In the genomic region with DNA sequence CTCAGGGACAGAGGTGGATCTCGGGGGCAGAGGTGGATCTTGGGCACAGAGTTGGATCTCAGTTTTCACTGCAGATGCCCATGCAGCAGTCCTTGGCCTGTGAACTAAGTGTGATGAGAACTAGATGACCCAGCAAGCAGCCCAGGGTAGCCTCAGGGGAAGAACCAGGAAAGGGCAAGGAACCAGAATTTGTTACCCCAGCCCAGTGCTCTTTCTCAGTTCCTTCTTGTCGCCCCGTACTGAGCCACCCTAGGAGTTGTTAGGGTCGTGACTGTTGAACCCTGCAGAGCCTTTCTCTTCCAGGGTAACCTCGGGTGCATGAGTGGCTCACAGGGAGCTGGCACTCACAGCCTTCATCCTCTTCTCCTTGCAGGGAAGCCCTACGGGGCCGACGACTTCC, we compare ENCODE assay signal across 17 mouse cellular contexts.
"Had no signal": no experiment of that assay in that cellular context is flagged by ENCODE, and none has a peak within 500 bp of the region (broad histone marks: within the 10 kb centered on the region; RNA-seq: fewer than 3 reads in every experiment).

No protein-coding gene starts in this region.

- H3K9ac ChIP-seq: liver, embryonic 14.5 days; midbrain, embryonic 12.5 days; midbrain, embryonic 15.5 days; neural tube, embryonic 12.5 days; neural tube, embryonic 15.5 days had no signal

- H3K4me1 ChIP-seq: midbrain, embryonic 12.5 days; midbrain, embryonic 15.5 days; neural tube, embryonic 12.5 days; neural tube, embryonic 15.5 days had no signal

- H3K4me2 ChIP-seq: midbrain, embryonic 12.5 days; midbrain, embryonic 15.5 days; neural tube, embryonic 12.5 days; neural tube, embryonic 15.5 days had no signal

- DNase-seq: kidney, adult 2 months; kidney, postnatal 25 days; layer of hippocampus, adult 9-11 months; lung, adult 2 months; right cerebral cortex, postnatal 25 days; thymus, adult 18-20 months; thymus, postnatal 36 days had no signal

- H3K27me3 ChIP-seq: midbrain, embryonic 12.5 days; midbrain, embryonic 15.5 days; neural tube, embryonic 12.5 days; neural tube, embryonic 15.5 days had no signal

- H3K9me3 ChIP-seq: midbrain, embryonic 12.5 days; midbrain, embryonic 15.5 days; neural tube, embryonic 12.5 days; neural tube, embryonic 15.5 days had no signal

- H3K27ac ChIP-seq: kidney, postnatal 0 days; layer of hippocampus, adult 2 months; liver, embryonic 14.5 days; macrophage; midbrain, embryonic 12.5 days; midbrain, embryonic 15.5 days; neural tube, embryonic 12.5 days; neural tube, embryonic 15.5 days had no signal

- H3K36me3 ChIP-seq: midbrain, embryonic 12.5 days; midbrain, embryonic 15.5 days; neural tube, embryonic 12.5 days; neural tube, embryonic 15.5 days had no signal

- H3K4me3 ChIP-seq: layer of hippocampus, adult 2 months; midbrain, embryonic 12.5 days; midbrain, embryonic 15.5 days; neural tube, embryonic 12.5 days; neural tube, embryonic 15.5 days had no signal

- ATAC-seq: inflammation-experienced regulatory T-cells, adult 6 months; intestine, embryonic 16.5 days; midbrain, embryonic 15.5 days had no signal
